Mouse (Mus musculus) retina, postnatal 7 days (tissue): ENCODE measurements around the gene Six1.
"Not testable (repeated sequence)": the region's sequence is repeated elsewhere in the genome, so short reads cannot be mapped to it uniquely, and the experiment has no call there.

ENCODE experiments used
- DNase-seq: peaks from one replicate; pipeline ENCODE4 v3.0.0-alpha.2; 2012; ENCODE audit warnings: low read depth, low spot score

The Six1 gene

DNA sequence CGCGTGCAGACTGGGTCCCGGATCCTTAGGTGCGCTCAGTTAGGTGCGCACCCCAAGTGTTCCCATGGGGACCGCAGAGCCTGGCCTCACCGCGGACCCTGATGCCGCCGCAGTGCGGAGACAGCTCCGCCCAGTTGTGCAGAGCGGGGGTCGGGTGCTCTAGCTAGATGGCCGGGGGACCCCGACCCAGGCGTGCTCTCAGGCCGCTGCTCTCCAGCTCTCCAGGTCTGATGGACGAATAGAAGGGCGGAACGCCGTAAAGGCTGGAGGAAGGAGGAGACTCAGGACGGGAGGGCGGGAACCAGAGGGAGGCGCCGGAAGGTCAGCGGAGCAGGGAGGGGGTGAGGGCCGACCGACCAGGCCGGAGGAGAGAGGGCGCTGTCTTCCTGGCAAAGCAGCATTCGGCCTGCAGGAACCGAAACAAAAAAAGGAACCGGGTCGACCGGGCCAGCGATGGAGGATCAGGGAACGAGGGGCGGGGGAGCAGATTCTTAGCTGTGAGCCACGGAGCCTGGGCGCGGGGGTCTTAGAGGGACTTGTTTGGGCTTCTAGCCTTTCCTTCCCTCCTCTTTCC lies at the start of gene Six1:
Six1 (minus strand) TSS at position 220 of the 574 bp plus-strand sequence.
- no peak for DNase-seq

DNA sequence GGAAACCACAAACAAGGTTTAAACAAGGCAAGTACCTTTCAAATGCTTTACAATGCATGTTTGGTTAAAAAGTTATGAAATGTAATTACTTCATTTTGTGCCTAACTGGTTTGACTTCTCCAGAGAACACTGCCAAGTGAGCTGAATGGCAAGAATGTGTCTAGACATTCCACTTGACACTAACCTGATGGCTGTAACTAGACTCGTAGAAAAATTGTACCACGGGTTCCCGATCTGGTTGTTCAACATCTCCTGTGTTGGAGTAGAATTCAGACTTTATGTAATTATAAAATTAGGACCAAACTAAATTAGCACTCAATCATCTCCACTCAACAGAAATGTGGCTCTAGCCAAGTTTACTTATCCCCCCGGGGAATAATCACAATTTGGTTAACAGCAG lies 44.9 kb upstream of the Six1 start:
- no peak for DNase-seq

DNA sequence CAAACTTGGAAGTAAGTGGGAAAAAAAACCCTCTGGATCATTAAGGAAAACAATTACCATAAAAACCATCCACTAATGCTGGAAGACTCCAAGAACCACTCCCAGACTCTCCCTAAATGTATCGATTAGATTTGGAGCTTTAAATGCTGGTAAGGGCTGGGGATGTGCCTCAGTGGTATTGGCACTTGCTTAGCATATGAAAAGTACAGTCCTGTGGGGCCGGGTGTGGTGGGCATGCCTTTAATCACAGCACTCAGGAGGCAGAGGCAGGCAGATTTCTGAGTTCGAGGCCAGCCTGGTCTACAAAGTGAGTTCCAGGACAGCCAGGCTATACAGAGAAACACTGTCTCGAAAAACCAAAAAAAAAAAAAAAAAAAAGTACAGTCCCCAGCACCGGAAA lies 42.5 kb upstream of the Six1 start:
- not testable (repeated sequence) for DNase-seq

DNA sequence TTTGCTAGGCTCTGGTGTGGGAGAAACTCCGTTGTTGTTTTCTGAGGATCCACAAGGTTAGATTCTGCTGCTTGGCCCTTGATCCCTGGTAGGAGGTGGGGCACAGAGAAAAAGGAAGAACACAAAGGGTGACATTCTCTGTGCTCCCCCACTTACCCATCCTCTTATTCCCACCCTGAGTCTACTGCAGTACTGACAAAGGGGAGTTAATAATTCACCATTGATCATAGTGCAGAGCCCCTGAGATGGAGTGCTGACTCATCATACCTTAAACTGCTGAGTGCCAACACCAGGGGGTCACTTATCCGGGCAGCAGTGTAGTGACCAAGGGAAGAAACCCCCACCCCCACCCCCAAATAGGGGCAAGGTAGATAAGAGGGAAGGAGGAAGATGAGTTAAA lies 40.9 kb upstream of the Six1 start:
- DNase-seq = no peak

DNA sequence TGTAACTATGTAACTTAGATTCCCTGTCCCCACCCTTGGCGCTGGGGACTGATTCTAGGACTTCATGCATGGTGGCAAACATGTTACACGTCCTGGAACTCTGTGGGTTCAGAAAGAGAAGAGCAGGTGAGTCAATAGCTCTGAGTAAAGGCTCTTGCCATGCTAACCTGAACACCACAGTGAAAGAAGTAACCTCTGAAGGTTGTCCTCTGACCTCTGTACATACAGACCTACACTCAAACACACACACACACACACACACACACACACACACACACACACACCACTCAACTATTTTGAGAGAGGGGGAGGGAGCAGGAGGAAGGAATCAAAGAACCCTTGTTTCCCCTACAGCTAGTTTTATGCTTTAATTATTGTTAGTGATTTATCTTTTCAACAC lies 40.5 kb upstream of the Six1 start:
- no peak for DNase-seq

DNA sequence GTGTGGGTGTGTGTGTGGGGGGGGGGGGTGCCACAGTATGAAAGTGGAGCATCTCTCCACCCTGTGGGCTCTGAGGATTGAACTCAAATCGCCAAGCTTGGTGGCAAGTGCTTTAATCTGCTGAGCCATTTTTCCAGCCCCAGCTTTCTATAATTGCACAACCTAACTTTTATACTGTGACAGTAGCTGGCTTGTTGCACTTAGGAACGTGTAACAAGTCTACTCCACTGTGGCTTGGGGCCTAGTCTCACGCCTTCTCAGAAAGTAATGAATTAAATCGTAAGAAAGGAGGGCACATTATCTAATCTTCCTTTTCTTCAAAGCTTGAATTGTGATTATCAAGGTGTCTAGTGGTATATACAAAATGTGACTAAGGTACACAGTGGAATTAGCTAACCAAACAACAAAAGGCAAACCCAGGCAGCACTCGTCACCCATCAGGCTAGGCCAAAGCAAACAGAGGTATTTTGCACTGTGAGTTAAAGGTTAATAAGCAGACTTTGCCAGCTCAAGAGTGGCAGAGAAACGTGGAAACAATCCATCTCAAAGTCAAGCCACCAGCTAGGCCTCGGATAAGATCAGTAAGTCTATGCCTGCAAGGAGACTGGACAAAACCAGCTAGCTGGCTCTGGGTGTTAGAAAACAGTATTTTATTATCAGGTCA lies 37.1 kb upstream of the Six1 start:
- DNase-seq = no peak

DNA sequence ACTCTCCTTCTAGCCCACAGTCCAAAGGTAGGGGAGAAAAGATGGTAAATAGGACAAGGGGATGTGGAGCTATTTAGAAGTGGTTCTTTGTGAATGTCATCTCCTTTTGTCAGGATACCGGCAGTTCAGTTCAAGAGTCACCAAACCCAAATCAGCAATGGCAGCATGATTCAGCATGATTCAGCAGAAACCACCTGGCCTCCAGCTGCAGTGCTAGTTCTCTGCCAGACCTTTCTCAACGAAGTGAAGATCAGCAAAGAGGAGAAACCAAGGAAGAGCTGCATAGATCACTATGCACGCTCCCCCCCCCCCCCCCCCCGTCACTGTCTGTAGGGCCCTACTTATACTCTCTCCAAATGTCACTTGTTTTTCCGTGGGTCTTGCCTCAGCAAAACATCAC lies 35.2 kb upstream of the Six1 start:
- no peak for DNase-seq

DNA sequence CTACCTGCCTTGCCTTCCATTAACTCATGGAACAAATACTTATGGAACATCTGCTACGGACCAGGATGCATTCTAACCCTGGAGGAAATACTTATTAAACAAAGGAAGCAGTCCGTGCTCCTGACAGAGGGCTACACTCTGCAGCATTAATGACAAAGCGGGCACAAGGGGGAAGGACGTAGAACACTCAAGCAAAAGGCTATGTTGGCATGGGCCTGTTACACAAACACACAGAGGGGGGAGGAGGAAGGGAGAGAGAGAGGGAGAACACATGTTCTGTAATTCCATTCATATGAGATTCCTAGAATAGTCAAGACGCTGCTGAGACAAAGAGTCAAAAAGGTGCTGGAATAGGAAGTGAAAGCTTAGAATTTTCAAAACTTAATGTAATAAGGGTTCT lies 34.8 kb upstream of the Six1 start:
- no peak for DNase-seq

DNA sequence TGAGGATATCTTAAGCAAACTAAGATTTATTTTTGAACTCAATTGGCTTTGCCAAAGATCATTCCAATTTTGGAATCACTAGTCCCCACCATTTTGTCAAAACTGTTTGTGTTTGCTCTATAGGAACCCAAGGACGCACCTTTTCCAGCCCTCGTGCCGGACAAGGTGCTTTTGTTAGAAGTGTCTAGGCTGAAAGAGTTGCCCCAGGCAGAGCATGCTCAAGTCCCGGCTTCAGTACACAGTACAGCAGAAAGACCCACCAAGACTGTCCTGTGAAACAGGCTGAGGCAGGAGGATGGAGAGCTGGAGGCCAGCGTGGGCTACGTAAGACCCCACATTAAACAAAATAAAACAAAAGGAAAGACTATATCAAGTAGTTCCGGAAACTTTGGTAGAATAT lies 33.4 kb upstream of the Six1 start:
- no peak for DNase-seq

DNA sequence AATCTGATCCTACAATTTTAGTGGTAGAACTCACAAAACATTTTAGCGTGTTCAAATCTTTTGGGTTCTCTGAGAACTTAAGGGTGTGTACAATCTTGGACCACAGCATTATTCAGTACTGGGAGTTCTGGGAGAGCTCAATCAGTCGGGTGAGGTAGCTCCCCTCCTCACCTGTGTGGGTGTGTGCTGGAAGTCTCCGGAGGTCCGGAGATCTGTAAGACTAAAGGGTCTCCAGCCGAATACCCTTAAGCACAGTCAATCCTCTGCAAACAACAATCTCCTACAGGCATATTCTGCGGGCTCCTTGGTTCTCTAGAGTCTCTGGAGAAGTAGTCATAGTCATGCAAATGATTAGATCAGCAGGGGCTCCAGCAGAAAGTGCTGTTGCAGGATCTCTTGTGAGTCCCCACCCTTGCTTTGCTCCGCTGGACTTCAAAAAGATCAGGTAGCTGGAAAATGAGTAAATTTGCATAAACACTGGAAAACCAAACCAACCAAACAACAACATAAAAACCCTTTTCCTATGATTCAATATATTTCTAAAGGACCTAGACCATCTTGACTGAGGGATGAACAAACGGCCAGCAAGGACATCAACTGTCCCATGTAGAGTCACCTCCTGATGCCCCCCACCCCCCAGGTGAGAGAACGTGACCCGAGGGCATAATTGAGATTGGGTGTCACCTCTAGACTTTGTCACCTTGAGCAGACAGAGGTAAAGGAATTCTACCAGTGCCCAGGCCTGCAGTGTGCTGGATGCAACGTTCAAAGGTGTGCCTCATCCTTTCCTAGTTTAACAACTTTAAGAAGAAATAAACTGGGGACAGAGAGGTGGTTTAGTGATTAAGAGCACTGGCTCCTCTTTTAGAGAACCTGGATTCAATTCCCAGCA lies 32.3 kb upstream of the Six1 start:
- DNase-seq = no peak

DNA sequence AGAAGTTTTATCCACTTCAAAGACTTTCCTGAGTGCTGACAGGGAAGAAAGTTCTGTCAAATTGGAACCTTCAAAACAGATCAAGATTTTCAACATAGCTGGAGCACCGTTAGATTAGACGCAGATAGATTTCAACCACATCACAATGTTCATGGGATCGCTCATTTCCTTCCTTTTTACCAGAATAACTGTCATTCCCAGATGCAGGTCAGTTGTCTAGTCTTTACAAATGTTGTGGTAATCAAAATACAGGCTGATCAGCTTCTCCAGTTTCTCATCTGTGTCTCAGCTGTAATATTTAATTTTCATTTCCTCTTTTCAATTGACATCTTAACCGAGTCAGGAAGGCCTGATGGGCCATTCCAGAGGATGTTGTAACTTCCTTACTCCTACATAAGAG lies 30.1 kb upstream of the Six1 start:
- DNase-seq = no peak

DNA sequence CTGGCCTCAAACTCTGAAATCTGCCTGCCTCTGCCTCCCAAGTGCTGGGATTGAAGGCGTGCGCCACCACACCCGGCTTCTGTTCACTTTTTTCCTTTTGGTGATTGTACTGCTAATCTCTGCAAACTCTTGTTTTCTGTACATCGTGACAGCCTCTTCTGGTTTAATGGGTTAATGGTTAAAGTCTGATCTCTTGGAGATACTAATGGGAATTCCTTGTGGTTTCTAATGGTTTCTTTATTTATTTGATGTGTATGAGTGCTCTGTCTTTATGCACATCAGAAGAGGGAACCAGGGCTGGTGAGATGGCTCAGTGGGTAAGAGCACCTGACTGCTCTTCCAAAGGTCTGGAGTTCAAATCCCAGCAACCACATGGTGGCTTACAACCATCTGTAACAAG lies 28.1 kb upstream of the Six1 start:
- DNase-seq = not testable (repeated sequence)

DNA sequence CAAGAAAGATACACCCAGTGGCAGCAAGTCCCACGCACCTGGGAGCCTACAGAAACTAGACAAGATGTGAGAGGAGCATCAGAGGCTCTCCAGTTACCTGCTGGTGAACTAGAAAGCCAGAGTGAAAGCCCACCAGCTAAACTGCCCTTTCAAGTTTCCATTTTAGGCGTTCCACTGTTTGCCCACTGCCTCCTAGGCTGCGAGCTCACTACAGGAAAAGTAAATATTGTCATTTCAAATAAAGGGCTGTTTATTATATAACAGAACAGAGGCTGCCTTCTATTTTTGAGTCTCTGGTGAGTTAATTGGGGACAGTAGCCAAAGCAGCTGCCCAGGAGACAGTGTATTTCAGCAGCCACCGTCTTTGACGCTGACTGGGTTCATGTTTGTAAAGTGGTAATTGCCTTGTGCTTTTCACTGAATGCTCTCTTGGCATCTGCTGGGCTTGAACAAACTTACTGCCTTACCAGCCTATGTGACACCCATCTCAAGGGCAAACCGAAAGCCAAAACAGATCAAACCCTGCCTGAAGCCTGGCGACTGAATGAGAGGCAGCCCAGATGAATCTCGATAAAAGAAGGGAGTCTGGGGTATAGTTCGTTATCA lies 7.2 kb upstream of the Six1 start:
- DNase-seq = no peak

DNA sequence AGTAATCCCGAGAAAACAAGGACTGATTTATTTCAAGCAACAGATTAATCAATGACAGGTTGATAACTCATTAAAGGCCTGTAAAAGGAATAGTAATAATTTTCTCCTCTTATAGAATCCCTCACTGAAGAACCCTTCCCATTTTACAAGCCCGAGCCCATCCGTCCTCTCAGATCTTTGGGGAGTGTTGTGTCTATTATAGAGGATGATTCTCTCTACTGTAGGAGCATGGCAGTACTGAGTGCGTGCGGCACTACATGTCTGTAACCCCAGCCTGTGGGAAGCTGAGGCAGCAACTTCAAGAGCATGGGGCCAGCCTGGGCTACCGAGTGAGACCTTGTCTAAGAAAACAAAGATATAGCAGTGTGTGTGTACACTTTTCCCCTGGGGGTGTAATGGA lies 3.8 kb upstream of the Six1 start:
- DNase-seq = no peak

DNA sequence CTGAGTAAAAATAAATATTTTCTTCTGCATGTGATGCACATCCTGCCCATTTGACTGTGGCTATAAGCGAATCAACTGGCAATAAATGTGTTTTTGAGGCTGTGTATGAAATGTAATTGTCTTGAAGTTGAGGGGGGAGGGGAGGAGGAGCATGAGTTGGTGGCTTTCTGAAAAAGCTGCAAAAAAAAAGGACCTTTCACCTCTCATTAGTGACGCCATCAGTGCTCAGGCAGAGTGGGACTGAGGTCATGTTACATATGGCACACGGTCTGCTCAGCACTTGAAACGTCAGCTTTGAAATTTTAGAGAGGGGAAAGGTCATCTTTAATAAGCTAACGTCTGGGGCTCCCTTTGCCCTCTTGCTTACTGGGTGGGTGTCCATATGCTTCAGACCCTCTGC lies 1.8 kb upstream of the Six1 start:
- DNase-seq = no peak

DNA sequence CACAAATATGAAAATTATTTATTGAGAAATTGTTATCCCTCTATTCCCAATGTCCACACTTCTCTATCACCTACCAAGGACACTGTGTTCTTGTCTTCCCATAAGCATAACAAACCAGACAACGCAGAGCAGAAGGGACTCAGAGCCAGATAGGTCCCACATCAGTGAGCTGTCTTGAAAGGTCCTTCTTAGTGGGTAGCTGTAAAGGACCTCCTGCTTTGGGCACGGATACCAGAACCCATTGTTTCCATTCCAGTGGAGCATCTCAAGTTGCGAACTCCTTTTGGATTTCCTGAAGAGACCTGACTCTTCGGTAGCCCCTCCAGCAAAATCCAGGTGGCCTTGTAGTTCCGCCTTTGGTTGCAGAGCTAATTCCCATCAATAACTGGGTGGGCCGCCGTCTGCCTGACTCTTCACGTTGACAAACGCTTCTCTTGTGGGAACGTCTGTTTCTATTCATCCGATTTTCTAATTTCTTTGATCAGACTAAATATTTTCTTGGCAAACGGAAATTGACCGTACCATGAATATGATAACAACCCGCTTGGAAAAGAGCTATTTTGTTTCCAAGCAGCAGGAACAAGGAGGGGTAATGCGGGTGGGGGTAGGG lies 994 bp upstream of the Six1 start:
- no peak for DNase-seq

DNA sequence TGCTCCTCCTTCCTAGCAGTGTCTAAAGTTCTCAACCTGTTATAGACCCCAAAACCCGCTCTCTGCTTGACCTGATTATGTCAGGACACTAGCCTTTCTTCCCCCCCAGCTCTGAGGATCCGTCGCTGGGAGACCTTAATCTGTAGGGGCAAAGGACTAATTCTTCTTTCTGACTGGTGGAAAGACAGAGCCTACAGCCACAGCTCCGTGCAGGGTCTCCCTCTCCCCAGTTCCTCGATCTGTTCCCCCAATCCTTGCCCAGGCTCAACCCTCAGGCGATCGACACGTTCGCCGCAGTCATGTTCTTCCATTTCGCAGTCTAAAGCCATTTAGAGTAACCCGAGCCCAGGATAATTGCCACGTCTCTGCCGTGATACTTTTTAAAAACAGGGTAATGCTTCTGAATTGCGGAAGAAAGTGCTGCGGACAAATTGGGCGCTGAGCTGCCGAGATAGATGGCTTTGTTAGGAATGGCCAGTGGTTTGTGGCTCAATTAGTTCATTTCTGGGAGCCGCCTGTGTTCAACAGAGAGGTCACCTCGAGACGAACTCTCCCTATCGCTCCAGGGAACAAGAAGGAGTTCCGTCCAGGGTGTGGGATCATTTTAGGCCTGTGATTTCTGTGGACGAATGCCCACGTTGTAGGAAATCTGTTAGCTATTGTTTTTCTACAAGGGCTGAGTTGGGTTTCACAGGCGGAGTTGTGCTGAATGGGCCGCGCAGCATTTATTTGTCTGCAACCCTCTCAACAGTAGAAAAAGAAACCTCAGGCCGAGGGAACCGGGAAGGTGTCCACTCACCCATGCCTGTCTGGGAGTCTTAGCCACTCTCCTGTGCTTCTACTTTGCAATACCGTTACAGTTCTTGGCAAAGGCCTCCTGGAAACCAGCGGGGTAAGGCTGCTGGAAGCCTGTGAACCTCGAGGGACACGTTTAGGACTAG lies 766 bp downstream of the Six1 start:
- no peak for DNase-seq

DNA sequence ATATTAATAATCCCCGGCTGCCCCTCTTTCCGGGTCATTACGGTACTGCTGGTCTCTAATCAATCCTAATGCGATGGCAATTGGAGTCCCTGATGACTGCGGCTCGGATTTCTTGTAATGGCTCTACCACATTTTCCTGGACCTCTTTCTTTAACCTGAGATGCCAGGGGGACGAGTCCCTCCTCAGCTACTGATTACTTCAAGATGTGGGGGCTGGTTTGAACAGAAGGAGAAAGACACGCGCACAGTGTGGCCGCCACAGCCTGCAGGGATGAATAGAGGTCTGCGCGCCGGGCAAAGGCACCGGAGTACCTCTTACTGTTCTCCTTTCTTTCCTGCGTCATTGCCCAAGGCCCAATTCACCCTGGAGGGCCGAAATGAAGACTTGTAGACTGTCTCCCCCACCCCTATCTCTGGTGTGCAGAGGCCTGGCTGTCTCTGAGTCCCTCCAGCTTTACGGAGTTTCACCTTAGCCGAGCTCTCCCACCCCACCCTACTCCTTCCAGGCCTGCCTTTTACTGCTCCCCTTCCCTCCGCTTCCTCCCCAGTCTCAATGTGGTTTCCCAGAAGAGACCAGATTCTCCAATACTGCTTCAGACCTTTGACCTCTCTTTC lies 1.5 kb downstream of the Six1 start:
- no peak for DNase-seq

DNA sequence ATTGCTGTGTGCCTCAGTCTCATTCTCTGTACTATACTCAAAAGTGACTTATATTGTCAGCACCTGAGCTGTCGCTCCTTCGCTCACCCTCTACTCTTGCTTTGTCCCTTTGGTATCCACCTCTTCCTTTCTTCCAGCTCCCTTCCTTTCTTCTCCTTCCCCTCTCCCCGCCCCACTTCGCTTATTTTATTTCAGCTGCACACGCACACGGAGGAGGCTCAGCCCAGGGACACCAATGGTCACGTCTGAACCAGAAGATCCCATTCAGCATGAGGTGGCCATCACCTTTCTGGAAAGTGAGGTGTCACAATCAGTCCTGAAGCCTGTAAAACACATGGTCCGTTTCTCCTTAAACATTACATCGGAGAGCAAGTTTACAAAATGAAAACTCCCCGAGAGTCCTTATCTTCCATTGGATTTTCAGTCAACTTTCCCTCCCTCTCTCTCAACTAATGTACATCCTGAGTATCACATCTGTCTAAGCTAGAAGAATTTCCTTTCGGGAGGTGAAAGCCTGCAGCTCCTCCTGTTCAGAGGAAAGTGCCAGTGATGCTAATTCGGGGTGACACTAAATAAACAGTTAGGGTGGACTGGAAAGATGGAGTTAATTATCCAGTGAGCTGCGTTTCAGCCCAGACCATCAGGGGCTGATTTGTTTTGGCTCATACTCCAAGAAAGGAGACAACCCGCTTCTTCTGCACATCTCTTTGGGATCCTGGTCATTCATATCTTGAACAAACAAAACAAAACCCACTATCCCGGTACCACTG lies 2.7 kb downstream of the Six1 start:
- DNase-seq = no peak

DNA sequence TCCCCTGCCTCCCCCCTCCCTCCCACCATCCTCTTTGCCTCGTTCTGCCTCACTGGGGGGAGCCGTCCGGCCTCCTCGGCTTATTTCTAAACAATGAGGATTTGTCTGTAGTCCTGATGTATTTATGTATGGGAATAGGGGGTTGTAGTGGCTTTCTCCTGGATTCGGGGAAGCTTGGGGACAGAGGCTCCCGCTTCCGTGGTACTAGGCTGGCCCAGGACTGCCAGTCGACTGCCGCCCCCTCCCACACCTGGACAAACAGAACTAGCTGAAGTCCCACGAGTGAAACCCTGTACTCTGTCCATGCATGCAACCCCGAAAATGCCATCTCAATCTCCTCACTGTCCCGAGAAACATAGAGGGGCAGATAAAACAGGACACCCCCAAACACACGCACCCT lies 3.4 kb downstream of the Six1 start:
- no peak for DNase-seq
